Mouse (Mus musculus) embryonic facial prominence, embryonic 12.5 days (tissue): ENCODE results near the gene Garnl3. TPM values are rescaled to one million over a fixed set of nuclear protein-coding genes. Genes with fewer than 3 reads are reported as not detected.
"Not testable (repeated sequence)": the region's sequence is repeated elsewhere in the genome, so short reads cannot be mapped to it uniquely, and the experiment has no call there.

Source experiments
- ATAC-seq: fragments of 200-750 bp; cut with Nextera tagmentation; 2 replicates; pipeline ENCODE4 v1.8.0; 2017; ENCODE audit not compliant: insufficient number of reproducible peaks, insufficient read depth, low FRiP score, low TSS enrichment
- H3K27ac ChIP-seq: fragments of 300-500 bp; sonication (generic); 2 replicates; pipeline ENCODE4 v1.5.1; 2016; ENCODE audit warnings: mild to moderate bottlenecking
- H3K27me3 ChIP-seq: fragments of 300-500 bp; sonication (generic); 2 replicates; pipeline ENCODE4 v1.6.1; 2016; ENCODE audit warnings: mild to moderate bottlenecking, moderate library complexity
- H3K36me3 ChIP-seq: fragments of 300-500 bp; sonication (generic); 2 replicates; pipeline ENCODE4 v1.6.1; 2016; ENCODE audit warnings: mild to moderate bottlenecking
- H3K4me1 ChIP-seq: fragments of 300-500 bp; sonication (generic); 2 replicates; pipeline ENCODE4 v1.6.1; 2016
- H3K4me2 ChIP-seq: fragments of 300-500 bp; sonication (generic); replicated peaks from 2 replicates; pipeline ENCODE4 v1.6.1; 2016; ENCODE audit warnings: mild to moderate bottlenecking, moderate library complexity
- H3K4me3 ChIP-seq: fragments of 300-500 bp; sonication (generic); 2 replicates; pipeline ENCODE4 v1.5.1; 2016; ENCODE audit warnings: mild to moderate bottlenecking
- H3K9ac ChIP-seq: fragments of 300-500 bp; sonication (generic); 2 replicates; pipeline ENCODE4 v1.6.1; 2016; ENCODE audit warnings: mild to moderate bottlenecking, moderate library complexity
- H3K9me3 ChIP-seq: fragments of 300-500 bp; sonication (generic); 2 replicates; pipeline ENCODE4 v1.6.1; 2016; ENCODE audit warnings: mild to moderate bottlenecking, moderate library complexity
- WGBS: fragments of 180-500 bp; shearing (Covaris S2); methylation state at CpG from one replicate; pipeline ENCODE4 v1.1.7; 2016; 5-methylcytosine and 5-hydroxymethylcytosine counted together
- polyA plus RNA-seq: library from polyadenylated mRNA; unstranded; fragments of >200 nt; fragmentation: Nextera tagmentation; extraction: Ambion mirVana; gene quantifications from 2 replicates; pipeline ENCODE4 v1.2.1, GENCODE M21; 2016

The Garnl3 gene
- polyA plus RNA-seq, 1 experiment from 2014 or later, result 14.3 TPM

DNA sequence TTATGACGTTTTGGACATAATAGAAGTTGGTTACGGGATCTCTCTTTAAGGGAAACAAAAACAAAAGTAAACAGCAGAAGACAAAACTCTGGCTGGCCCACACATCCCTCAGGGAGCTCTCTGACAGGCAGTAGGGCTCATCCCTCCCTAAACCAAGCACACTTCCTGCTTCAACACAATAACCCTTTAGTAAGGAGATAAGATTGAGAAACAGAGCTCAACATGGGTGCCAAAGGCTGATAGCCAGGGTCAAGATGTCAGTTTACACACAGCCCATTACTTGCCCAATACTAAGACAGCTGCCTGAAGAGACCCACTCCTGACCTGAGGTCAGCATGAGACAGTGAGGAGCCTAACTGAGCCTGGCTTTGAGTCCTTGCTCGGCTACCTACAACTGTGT, 89.9 kb downstream of the Garnl3 start:
- no peak overlapping the region for H3K4me2 ChIP-seq
- no peak for ATAC-seq
- 39% methylated on average over 3 of the region's 3 CpGs for WGBS

DNA sequence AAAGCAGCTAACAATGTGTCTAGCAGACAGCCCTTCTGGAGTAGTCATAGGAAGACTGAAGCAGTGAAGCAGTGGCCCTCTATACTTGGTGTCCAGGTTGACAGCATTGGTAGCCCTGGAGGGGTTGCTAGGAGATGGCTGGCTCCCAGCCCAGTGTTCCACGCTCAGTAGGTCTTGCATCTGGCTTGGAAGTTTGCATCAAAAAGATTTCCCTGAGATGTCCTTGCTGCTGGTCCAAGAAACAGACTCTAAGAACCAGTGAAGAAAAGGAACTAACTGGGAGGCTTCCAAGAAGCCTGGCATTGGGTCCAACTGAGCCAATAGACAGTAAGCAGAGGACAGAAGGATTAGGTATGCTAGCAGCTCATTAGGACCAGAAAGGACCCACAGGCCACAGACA, 94.0 kb downstream of the Garnl3 start:
- H3K4me1 ChIP-seq, result no peaks in the 10 kb centered on the region
- no peaks in the 10 kb centered on the region for H3K27me3 ChIP-seq
- no peaks in the 10 kb centered on the region for H3K36me3 ChIP-seq
- H3K27ac ChIP-seq, result no peak overlapping the region
- H3K4me2 ChIP-seq, result no peak overlapping the region
- no peak for ATAC-seq
- no peak overlapping the region for H3K4me3 ChIP-seq
- H3K9ac ChIP-seq, result no peak overlapping the region
- WGBS, result 86% methylated on average over 1 of the region's 1 CpGs
- H3K9me3 ChIP-seq, result no peaks in the 10 kb centered on the region

More for the DNA sequence above, 89.9 kb downstream of the Garnl3 start:
- Histone ChIP-seq H3K27me3 (no peaks in the 10 kb centered on the region), H3K9ac (no peak overlapping the region), H3K27ac (no peak overlapping the region), H3K36me3 (no peaks in the 10 kb centered on the region), H3K4me1 (no peaks in the 10 kb centered on the region; the same call in 1 of the 2 replicates), H3K9me3 (no peaks in the 10 kb centered on the region), H3K4me3 (no peak overlapping the region)

DNA sequence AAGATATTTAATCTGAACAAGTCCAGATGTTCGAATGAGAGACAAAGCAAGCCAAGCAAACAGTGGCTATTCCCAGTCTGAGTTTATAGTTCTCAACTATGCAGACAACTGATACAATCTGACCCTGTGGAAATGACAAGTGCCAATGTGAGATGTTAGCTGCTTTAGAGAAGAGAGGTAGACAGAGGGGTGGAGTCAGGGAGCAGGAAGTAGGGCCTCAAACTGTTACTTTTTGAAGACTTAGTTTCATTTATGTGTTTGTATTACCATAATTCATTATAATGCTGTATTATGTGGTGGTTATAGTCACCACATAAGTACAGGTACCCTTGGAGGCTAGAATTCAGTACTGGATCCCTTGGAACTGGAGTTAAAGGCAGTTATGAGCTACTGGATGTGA, 96.2 kb downstream of the Garnl3 start:
- no peaks in the 10 kb centered on the region for H3K27me3 ChIP-seq
- H3K27ac ChIP-seq, result no peak overlapping the region
- H3K9ac ChIP-seq, result no peak overlapping the region
- WGBS, result 59% methylated on average over 1 of the region's 1 CpGs
- no peak overlapping the region for H3K4me3 ChIP-seq
- no peaks in the 10 kb centered on the region for H3K9me3 ChIP-seq
- no peak for ATAC-seq
- H3K36me3 ChIP-seq, result no peaks in the 10 kb centered on the region
- H3K4me1 ChIP-seq, result no peaks in the 10 kb centered on the region
- no peak overlapping the region for H3K4me2 ChIP-seq

DNA sequence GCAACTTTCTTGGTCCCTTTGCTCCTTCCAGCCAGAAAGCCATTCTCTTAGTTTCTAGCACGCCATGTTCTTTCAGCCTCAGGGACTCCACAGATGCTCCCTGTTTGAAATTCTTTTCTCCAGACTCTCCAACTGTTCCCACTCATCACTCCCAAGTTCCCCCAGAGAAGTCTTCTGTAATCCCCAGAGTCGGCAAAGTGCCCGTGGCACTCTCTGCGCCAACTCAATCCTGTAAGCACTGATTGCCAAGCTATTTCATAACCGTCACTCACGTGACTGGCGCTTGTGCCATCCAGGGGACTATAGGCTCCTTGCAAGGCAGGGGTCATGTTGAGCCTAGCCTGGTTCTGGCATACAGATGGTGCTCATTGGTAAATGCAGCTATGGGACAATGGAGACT, 98.2 kb downstream of the Garnl3 start:
- no peaks in the 10 kb centered on the region for H3K4me1 ChIP-seq
- H3K27ac ChIP-seq, result no peak overlapping the region
- WGBS, result 86% methylated on average over 7 of the region's 7 CpGs
- H3K36me3 ChIP-seq, result no peaks in the 10 kb centered on the region; the same call in 1 of the 2 replicates
- no peak overlapping the region for H3K9ac ChIP-seq
- H3K27me3 ChIP-seq, result no peaks in the 10 kb centered on the region
- H3K4me2 ChIP-seq, result no peak overlapping the region
- ATAC-seq, result no peak
- H3K9me3 ChIP-seq, result no peaks in the 10 kb centered on the region
- H3K4me3 ChIP-seq, result no peak overlapping the region

DNA sequence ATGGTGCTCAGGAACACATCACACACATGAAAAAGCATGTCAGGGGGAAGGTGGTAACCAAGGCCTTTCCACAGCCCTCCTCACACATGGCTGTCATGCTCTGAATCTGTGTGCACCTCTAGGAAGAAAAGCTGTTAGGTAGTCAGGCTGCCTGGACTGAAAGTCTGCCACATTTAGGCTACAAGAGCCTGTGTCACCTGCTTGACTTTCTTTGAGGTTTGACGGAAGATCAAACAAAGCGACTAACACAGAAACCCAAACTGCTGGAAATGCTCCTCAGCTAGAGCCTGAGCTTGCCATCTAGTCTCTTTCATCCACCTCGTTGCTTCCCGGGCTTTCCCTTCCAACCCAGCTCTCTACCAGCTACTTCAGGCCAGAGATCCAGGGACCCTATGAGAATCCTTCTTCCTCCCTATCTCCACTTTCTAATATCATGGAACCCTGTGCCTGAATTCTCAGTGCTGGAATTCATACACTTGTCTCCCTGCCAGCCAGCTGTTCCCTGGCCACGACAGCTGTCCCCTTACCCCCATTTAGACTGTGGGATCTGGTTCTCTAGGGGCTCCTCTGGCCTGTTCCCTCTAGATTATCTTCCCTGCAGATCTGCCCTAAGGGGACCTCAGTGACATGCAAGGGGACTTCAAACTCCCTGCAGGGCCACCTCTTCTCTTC, 98.9 kb downstream of the Garnl3 start:
- Histone ChIP-seq H3K27ac (no peak overlapping the region), H3K4me1 (no peaks in the 10 kb centered on the region), H3K27me3 (no peaks in the 10 kb centered on the region), H3K9me3 (no peaks in the 10 kb centered on the region), H3K9ac (no peak overlapping the region), H3K4me3 (no peak overlapping the region), H3K4me2 (no peak overlapping the region), H3K36me3 (no peaks in the 10 kb centered on the region; the same call in 1 of the 2 replicates)
- ATAC-seq, result no peak
- 74% methylated on average over 5 of the region's 5 CpGs for WGBS

DNA sequence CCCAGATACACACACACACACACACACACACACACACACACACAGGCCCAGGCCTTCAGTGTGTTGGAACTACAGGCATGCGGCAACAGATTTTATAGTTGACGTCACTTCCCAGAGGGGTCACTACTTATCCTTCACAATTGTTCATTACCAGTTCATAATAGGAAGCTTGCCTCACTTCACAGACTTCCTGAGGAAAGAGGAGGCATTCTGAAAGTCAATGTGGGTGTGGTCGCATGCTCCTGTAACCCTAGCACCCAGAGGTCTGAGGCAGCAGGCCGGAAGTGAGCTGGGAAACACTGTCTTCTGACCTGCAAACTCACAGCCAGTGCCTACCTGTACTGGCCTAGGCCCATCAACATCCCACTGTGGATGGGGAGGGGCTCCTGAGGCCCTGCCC, 106.4 kb downstream of the Garnl3 start:
- 73% methylated on average over 4 of the region's 4 CpGs for WGBS
- no peak overlapping the region for H3K9ac ChIP-seq
- no peak for ATAC-seq
- no peak overlapping the region for H3K4me3 ChIP-seq
- no peaks in the 10 kb centered on the region for H3K4me1 ChIP-seq
- H3K27me3 ChIP-seq, result no peaks in the 10 kb centered on the region
- no peaks in the 10 kb centered on the region; the same call in 1 of the 2 replicates for H3K36me3 ChIP-seq
- no peaks in the 10 kb centered on the region for H3K9me3 ChIP-seq
- H3K27ac ChIP-seq, result no peak overlapping the region
- no peak overlapping the region for H3K4me2 ChIP-seq

DNA sequence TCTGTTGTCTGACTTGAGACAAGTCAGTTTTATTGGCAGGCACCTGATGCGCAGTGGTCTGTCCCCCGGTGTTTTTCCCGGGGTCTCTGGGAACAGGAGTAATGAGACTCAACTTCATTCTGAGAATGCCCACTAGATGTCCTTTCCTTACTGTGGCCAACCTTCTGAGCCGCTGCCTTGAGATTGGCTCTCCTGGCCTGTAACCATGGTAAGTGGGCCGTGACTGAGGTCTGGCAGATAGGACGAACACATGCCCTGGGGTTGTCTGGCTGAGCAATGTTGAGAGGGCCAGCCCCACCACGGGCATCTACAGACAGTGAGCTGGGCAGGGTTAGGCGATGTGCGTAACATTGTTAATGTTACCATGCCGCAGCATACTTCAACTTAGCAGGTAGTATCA, 106.9 kb downstream of the Garnl3 start:
- Histone ChIP-seq H3K27ac (no peak overlapping the region), H3K27me3 (no peaks in the 10 kb centered on the region), H3K4me1 (no peaks in the 10 kb centered on the region), H3K9ac (no peak overlapping the region), H3K9me3 (no peaks in the 10 kb centered on the region), H3K36me3 (no peaks in the 10 kb centered on the region; the same call in 1 of the 2 replicates), H3K4me2 (no peak overlapping the region), H3K4me3 (no peak overlapping the region)
- 69% methylated on average over 10 of the region's 10 CpGs for WGBS
- ATAC-seq, result no peak

DNA sequence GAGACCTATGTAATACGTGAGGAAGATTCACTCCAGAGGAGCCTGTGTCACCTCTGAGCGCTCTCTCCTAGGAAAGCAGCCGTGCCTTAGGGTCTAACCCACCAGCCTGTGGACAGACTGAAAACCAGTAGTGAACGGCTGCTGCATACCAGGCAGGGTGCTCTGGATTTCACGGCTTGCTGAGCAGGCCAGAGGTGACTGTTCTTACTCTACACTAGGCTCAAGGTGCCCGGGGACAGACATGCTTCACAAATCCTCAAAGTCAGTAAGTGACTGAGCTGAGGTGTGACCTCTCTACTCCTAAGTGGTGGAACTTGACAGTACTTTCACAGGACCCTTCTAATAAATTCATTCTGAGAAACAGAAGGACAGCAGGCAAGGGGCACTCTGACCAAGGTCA, 108.6 kb downstream of the Garnl3 start:
- no peaks in the 10 kb centered on the region for H3K27me3 ChIP-seq
- no peak overlapping the region for H3K9ac ChIP-seq
- no peak overlapping the region for H3K4me2 ChIP-seq
- no peaks in the 10 kb centered on the region for H3K36me3 ChIP-seq
- H3K4me3 ChIP-seq, result no peak overlapping the region
- no peaks in the 10 kb centered on the region for H3K9me3 ChIP-seq
- 71% methylated on average over 6 of the region's 6 CpGs for WGBS
- no peaks in the 10 kb centered on the region for H3K4me1 ChIP-seq
- no peak overlapping the region for H3K27ac ChIP-seq
- no peak for ATAC-seq

DNA sequence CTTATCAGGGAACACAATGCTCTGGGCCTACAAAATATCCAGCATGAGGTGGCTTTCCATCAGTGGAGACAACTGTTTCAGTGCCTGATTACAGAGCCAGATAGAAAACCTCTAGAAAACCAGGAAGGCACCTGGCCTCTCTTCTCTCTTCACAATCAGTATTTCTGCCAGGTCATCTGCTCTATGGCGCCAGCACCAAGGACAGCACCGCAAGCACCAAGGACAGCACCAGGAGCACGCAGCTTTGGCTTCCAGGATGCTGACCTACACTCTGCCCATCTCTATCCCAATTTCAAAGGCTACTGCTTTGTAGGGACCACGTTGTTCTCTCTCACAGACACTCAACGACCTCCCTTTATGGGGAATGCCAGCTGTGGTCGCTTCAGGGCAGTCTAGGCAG, 113.4 kb downstream of the Garnl3 start:
- Histone ChIP-seq H3K4me3 (no peak overlapping the region), H3K27ac (no peak overlapping the region), H3K4me2 (no peak overlapping the region), H3K9me3 (no peaks in the 10 kb centered on the region), H3K36me3 (no peaks in the 10 kb centered on the region), H3K4me1 (no peaks in the 10 kb centered on the region), H3K27me3 (no peaks in the 10 kb centered on the region), H3K9ac (no peak overlapping the region)
- no peak for ATAC-seq
- WGBS, result 5% methylated on average over 6 of the region's 6 CpGs

DNA sequence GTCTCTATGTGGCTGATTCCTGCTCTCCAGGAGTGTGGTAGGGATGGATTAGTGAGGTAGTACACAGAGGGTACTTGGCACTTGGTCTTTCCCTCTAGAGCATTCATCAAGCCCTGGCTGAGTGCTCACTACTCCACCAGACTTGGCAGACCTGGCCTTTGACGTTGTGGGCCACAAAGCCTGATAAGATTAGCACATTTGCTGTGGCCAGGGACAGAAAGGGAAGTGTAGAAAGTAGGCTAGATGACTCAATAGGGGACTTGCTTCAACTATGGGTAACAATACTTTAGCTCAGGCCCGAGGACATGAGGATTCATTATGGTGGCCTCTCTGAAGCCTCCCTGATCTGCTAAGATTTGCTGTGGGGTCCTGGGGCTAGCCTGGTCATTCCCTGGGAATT, 114.3 kb downstream of the Garnl3 start:
- ATAC-seq, result no peak
- Histone ChIP-seq H3K27ac (no peak overlapping the region), H3K4me1 (no peaks in the 10 kb centered on the region), H3K27me3 (no peaks in the 10 kb centered on the region), H3K4me2 (no peak overlapping the region), H3K9me3 (no peaks in the 10 kb centered on the region), H3K9ac (no peak overlapping the region), H3K36me3 (no peaks in the 10 kb centered on the region), H3K4me3 (no peak overlapping the region)
- 70% methylated on average over 2 of the region's 2 CpGs for WGBS

DNA sequence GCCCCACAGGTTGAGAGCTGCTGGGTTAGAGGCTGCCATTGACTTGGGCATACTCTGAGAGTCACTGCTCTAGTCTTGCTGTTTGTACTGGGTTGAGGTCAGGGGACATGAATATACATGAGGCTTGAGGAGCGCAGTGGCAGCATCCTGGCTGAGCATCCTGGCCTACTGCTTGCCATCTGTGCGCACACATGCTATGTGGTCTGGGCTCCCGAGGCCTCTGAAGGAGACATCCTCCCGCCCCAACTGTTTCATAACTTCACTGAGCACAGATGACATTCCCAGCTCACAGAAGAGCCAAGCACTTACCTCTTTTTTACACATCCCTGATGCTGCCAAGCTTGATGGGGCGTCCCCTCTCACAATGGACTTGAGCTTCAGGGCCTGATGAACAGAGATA, 116.6 kb downstream of the Garnl3 start:
- Histone ChIP-seq H3K9me3 (no peaks in the 10 kb centered on the region), H3K27ac (no peak overlapping the region), H3K4me1 (no peaks in the 10 kb centered on the region), H3K4me3 (no peak overlapping the region), H3K4me2 (no peak overlapping the region), H3K36me3 (no peaks in the 10 kb centered on the region), H3K27me3 (no peaks in the 10 kb centered on the region), H3K9ac (no peak overlapping the region)
- no peak for ATAC-seq
- 80% methylated on average over 5 of the region's 5 CpGs for WGBS

DNA sequence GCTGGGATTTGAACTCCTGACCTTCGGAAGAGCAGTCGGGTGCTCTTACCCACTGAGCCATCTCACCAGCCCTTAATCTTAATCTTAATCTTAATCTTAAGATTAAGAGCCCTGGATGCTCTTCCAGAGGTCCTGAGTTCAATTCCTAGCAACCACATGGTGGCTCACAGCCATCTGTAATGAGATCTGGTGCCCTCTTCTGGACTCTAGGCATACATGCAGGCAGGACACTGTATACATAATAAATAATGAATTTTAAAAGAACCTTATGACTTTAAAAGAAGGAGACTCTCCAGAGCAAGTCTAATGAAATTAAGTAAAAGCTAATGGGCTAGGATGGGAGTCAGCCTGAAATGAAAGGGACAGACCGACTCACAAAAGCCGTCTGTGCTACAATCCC, 122.4 kb downstream of the Garnl3 start:
- H3K36me3 ChIP-seq, H3K4me1 ChIP-seq, ATAC-seq, H3K9me3 ChIP-seq, H3K4me2 ChIP-seq, H3K27me3 ChIP-seq, H3K9ac ChIP-seq, H3K4me3 ChIP-seq, H3K27ac ChIP-seq: not testable (repeated sequence)
- 83% methylated on average over 4 of the region's 4 CpGs for WGBS

DNA sequence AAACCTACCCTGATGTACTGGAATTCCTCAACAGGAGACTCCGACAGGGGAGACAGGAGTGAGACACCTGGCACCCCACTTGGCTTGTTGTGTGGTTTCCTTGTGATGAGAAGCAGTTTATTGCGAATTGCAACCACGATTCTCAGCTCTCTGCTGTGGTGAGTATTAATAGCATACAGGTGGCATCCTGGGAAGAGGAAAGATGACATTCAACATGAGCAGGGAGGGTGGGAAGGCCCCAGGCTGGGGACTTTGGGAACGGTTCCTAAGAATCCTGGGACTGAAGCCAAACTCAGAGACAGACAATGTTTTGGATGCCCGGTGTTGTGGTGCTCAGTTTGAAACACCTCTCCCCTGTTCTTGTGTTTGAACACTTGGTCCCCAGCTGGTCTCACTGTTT, 126.4 kb downstream of the Garnl3 start:
- Histone ChIP-seq H3K4me2 (no peak overlapping the region), H3K36me3 (no peaks in the 10 kb centered on the region), H3K4me3 (no peak overlapping the region), H3K27ac (no peak overlapping the region), H3K4me1 (no peaks in the 10 kb centered on the region), H3K9ac (no peak overlapping the region), H3K9me3 (no peaks in the 10 kb centered on the region), H3K27me3 (no peaks in the 10 kb centered on the region)
- 74% methylated on average over 5 of the region's 5 CpGs for WGBS
- ATAC-seq, result no peak
